Mouse (Mus musculus): ENCODE results near the gene Il10rb. TPM values are rescaled to one million over a fixed set of nuclear protein-coding genes. Genes with fewer than 3 reads are reported as not detected.

Il10rb gene
- total RNA-seq (2021), result 10 to 100 TPM; 26.3 to 27.4 TPM
- long read RNA-seq, experiment 1, transcript Il10rb-201 (7 exons, 1,850 nt), result major isoform, 50 of 53 reads
- long read RNA-seq, experiment 1, partial matches to known transcripts, result 0 of 53 reads
- long read RNA-seq, experiment 1, other reads (novel, unspliced or antisense), result 3 of 53 reads
- long read RNA-seq, experiment 2, transcript Il10rb-201 (7 exons, 1,850 nt), result major isoform, 48 of 57 reads
- long read RNA-seq, experiment 2, partial matches to known transcripts, result 1 of 57 reads
- long read RNA-seq, experiment 2, other reads (novel, unspliced or antisense), result 8 of 57 reads

- DNase-seq (ENCODE audit: low spot score in 2 of 2), result peak; percentile 69 to 81
These were observed at the start of gene Il10rb for GRCm38 (mm10) chr16:91405640-91406584. Il10rb (plus strand) TSS chr16:91406164.

DNA sequence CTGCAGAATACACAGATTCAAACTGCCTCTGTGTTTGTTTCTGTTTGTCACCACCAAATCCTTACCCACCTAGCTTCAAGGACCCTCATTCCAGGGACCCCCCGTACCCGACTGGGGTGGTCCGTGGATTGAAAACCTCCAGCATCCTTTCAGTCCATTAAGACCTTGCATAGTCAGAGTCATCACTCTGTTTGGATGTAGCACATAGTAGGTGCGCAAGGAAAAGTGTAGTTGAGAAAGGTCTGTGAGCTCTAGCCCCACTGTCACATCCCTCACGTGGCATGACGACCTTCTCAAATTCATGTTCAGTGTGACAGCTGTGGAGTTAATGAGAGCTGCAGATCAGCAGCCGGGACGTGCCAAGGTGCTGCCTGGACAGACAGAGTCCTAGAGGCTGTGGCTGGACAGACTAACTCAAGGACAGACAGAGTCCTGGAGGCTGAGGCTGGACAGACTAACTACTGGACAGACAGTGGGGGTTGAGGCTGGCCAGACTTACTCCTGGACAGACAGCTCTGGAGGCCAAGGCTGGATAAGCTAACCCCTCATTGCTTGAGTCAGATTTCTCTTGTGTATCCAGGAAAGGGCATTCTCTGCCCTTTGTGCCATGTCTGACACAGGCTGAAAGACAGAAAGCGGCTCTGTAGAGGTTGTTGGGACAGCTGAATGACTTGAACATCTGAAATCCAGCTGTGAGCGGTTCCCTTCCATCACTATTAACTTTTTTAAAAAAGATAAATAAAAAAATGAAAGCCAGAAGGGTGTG, 49.0 kb upstream of the Il10rb start:
- no peak for DNase-seq (ENCODE audit: low spot score in 2 of 2)

DNA sequence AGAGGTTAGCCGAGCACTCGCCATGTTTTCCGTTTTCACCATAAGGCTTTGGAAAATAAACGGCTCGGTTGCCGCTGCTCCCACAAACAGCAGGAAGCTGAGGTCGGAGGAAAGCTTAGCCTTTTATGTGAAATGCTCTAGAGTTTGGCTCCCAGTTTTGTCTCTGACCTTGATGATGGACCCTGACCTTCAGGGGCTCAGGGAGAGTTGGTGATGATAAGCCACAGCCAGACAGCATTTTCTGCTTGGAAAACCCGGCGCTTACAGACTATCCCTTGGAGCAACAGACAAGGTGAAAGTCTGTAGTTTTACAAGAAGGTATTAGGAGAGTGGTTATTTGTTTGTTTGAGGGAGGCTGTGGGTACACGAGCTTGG, 48.5 kb upstream of the Il10rb start:
- no peak for DNase-seq (ENCODE audit: low spot score in 2 of 2)

DNA sequence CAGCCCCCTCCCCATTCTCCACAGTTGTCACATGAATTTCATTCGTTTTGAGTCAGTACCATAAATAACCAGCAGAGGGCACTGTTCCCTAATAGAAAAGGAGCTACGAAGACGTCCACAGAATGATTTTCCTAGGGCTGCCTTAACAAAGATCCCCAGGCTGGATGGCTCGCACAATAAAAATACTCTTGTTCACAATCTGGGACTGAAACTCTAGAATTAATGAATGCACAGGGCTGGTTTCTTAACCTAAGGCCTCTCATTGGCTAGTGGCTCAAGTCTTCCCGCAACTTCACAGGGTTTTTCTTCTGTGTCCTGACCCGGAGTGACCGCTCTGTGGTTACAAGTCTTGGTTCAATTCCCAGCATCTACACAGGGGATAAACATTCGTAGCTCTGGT, 47.4 kb upstream of the Il10rb start:
- no peak for DNase-seq (ENCODE audit: low spot score in 2 of 2)

GRCm38 (mm10) chr16:91359531-91359930, 46.4 kb upstream of the Il10rb start:
- DNase-seq (ENCODE audit: low spot score in 2 of 2), result no peak

DNA sequence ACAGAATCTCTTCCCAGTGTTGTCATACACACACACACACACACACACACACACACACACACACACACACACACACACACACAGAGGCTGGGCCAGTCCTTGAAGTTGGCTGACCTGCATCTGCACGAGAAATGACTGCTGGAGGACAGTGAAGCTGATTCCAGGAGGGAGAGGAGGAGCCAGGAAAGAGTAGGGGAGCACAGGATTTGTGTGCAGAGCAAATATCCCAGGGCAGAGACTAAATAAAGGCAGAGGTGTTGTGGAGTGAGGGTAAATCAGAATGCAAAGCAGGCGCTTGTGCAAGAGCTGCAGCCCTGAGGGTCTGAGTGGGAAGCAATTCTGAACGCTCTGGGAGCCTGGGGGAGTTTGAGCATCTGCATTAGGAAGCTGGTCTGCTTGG, 45.8 kb upstream of the Il10rb start:
- DNase-seq (ENCODE audit: low spot score in 2 of 2), result no peak

DNA sequence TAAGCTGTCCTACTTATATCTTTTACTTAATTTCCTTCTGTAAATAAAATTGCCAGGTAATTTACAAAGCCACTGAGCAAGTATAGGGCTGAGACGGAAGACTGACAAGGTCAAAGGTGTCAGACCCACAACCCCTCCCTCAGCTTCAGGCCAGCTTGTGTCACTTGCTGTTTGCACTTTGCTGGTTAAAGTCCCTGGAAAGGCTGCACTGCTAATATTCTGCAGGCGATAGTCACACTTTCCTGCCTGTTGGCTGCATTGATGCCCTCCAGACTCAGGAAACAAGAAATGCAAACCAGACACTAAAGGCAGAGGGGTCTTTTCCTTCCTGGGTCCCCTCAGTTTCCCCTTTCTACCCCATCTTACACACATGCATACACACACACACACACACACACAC, 44.0 kb upstream of the Il10rb start:
- no peak for DNase-seq (ENCODE audit: low spot score in 2 of 2)

GRCm38 (mm10) chr16:91362616-91363272, 43.2 kb upstream of the Il10rb start:
- peak in 1 of 2 experiments; percentile 49 for DNase-seq (ENCODE audit: low spot score in 2 of 2)

- DNase-seq (ENCODE audit: low spot score in 2 of 2), result peak in 1 of 2 experiments; percentile 38
These were observed 42.5 kb upstream of the Il10rb start for GRCm38 (mm10) chr16:91363483-91363882.

GRCm38 (mm10) chr16:91366567-91366966, 39.4 kb upstream of the Il10rb start:
- DNase-seq (ENCODE audit: low spot score in 2 of 2), result no peak

DNA sequence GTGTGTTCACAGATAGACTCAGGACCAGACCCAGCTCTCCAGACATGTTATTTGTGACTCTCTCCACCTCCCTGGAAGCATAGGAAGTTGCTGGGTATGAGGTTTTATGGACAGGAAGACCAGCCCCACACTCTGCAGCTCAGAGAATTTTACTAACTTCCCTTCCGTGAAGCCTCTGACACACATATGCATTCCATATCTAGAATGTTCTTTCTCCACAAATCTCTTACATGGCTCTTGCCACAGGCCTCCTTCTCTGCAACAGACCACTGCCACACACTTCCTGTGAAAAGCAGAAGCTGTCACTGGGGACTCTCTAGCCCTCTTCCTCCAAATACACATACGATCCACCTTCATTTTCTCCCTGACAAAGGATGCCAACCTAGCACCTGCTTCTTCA, 38.9 kb upstream of the Il10rb start:
- no peak for DNase-seq (ENCODE audit: low spot score in 2 of 2)

DNA sequence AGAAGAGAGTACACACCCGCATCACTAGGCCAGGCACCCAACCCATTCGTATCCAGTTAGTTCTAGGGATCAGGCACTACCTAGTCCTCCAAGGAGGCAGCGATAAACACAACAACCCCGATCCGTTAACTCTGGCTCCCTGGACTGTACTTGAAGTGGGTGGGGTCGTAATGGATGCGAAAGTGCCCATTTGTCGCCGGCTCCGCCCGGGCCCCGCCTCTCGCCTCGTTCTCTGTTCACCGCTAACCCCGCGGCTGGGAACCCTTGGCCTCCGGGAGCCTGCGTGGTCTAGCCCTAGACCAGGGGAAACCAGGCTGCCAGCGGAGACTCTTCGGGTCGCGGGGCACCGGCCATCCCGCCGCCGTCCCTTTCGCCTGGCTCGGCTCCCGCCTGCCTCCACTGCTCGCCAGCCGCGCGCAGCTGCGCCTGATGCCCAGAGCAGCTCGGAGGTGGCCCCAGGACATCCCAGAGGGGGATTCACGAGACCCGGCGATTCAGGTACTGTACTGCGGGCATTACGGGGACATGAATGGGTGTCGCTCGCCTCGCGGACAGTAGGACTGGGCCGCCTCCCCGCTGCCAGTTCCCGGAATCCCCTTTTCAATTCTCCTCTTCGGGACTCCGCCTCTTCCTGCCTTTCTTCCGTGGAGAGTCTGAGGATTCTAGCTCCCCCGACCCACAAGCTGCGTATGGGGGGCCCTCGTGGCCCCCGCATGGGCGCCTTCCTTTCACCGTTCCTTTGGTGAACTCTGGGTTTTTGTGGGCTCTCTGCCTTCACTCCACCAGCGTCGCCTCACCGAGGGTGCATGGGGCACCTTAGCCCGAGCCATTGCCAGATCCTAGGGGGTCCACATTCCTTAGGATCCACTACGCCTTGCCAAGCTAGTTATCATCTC, 33.1 kb upstream of the Il10rb start, which contains the start of gene Ifnar2:
Gene Ifnar2 (plus strand): TSS at position 207 of the 896 bp plus-strand sequence.
- peak; percentile 70 to 85 for DNase-seq (ENCODE audit: low spot score in 2 of 2)

DNA sequence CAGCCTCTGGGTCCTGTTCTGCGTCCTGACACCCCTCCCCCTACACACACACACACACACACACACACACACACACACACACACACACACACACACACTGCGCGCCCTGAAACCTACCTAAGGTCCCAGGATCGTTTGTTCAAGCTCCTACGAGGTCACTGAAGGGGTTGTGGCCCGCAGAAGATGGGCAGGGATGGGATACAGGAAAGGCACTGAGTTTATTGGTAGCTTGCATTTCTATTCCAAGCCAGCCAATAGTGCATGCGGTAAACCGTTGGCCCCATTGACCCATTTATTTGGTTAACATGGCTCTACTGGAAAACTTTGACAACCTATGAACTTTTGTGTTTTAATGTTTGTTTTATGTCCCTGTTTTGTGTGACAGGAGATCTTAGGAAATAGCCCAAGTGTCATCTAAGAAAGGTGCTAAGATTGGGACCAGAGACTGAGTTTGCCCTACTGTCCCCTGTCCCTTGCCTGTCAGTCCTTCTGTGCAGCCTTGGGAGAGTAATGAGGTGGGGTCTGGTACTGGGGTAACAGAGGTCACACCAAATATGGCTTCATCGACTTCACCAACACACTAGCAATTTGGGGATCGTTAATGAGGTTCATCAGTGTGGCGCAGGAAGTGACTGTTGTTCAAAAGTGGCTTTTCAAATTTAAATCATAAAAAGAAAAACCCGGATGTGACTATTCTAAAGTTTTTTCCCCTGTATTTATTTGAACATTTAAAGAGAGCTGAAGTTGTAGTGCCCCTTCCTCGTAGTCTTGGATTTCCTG, 32.3 kb upstream of the Il10rb start:
- no peak for DNase-seq (ENCODE audit: low spot score in 2 of 2)

DNA sequence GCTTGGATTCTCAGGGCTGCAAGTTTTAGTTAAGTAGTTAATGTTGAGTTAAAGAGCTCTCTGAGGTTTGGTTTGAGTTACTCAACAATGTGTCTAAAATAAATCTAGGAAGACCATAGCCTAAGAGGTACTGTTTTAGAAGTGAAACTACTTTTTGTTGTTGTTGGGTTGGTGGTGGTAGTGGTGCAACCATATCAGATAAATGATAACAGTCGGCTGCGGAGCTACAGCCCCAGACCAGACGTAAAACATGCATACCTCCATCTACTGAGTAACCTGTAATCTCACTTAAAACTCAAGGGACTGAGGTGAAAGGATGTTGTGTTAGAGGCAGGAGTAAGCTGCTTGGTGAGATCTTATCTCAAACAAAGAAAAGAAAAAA, 31.7 kb upstream of the Il10rb start:
- no peak for DNase-seq (ENCODE audit: low spot score in 2 of 2)

DNA sequence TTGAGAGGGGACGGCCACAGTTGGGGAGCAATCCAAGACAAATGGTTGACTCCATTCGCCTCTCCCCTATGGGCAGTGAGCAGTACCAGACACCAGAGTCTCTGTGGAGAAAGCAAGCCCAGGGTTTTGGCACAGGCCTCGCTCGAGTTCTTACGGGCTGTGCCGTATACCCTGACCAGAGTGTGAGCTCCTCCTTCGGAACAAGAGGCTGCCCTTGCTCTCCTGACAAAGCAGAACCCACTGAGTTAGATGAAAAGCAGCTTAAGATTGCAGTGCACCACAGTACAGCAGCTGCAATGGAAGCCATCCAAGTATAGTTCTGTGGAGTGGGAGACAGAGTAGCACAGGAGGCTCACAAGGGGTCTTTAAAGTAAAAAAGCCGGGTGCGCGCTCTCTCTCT, 29.3 kb upstream of the Il10rb start:
- no peak for DNase-seq (ENCODE audit: low spot score in 2 of 2)

- no peak for DNase-seq (ENCODE audit: low spot score in 2 of 2)
These were observed 27.5 kb upstream of the Il10rb start for GRCm38 (mm10) chr16:91378431-91378986.

DNA sequence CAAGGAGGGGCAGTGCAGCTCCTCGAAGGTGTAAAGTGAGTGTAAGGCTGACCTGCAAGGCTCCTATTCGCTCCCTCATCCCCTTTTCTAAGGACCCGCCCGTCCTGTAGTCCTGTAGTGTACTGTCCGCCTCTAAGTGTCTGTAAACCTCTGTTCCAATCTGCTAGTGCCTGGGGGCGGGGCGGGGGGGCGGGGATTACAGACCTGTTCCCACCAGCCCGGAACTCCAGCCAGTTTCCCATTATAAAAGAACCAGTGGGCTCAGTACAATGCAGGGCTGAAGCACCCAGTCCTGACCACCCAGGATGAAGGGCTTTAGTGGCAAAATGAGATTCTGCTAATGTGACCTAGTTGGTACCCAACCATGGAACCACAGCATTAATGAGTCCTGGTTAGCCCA, 27.0 kb upstream of the Il10rb start:
- DNase-seq (ENCODE audit: low spot score in 2 of 2), result no peak

GRCm38 (mm10) chr16:91379412-91379811, 26.6 kb upstream of the Il10rb start:
- DNase-seq (ENCODE audit: low spot score in 2 of 2), result no peak

GRCm38 (mm10) chr16:91380151-91380550, 25.8 kb upstream of the Il10rb start:
- DNase-seq (ENCODE audit: low spot score in 2 of 2), result no peak
